Mouse (Mus musculus) embryo, embryonic 10.5 days (tissue): ENCODE results near the gene Hmgxb4.
"Not testable (repeated sequence)": the region's sequence is repeated elsewhere in the genome, so short reads cannot be mapped to it uniquely, and the experiment has no call there.

Experiments used
- DNase-seq: peaks from one replicate; pipeline ENCODE4 v3.0.0-alpha.2; 2015; ENCODE audit warnings: low spot score

Gene Hmgxb4

GRCm38 (mm10) chr8:74993081-74993474 is at the start of gene Hmgxb4:
Hmgxb4 (plus strand) TSS chr8:74993356.
- no peak for DNase-seq

GRCm38 (mm10) chr8:74949445-74949844 is 43.7 kb upstream of the Hmgxb4 start:
- DNase-seq: no peak

- DNase-seq: no peak
Measured at GRCm38 (mm10) chr8:74963983-74964382, 29.2 kb upstream of the Hmgxb4 start.

GRCm38 (mm10) chr8:74970286-74970685 is 22.9 kb upstream of the Hmgxb4 start:
- DNase-seq: not testable (repeated sequence)

GRCm38 (mm10) chr8:74971636-74972035 is 21.5 kb upstream of the Hmgxb4 start:
- DNase-seq: no peak

GRCm38 (mm10) chr8:74972322-74972883 is 20.8 kb upstream of the Hmgxb4 start:
- no peak for DNase-seq

- DNase-seq: no peak
Measured at GRCm38 (mm10) chr8:74973121-74973869, 19.9 kb upstream of the Hmgxb4 start.

- no peak for DNase-seq
Measured at GRCm38 (mm10) chr8:74973904-74974303, 19.3 kb upstream of the Hmgxb4 start.

GRCm38 (mm10) chr8:74977427-74977826 is 15.7 kb upstream of the Hmgxb4 start:
- peak; percentile 66 for DNase-seq

- DNase-seq: no peak
Measured at GRCm38 (mm10) chr8:74980060-74980710, 13.0 kb upstream of the Hmgxb4 start.

GRCm38 (mm10) chr8:74980711-74981062 is 12.5 kb upstream of the Hmgxb4 start:
- DNase-seq: peak; percentile 83

GRCm38 (mm10) chr8:74981809-74982208 is 11.3 kb upstream of the Hmgxb4 start:
- DNase-seq: no peak

GRCm38 (mm10) chr8:74987436-74987835 is 5.7 kb upstream of the Hmgxb4 start:
- no peak for DNase-seq

- no peak for DNase-seq
Measured at GRCm38 (mm10) chr8:74990021-74990420, 3.1 kb upstream of the Hmgxb4 start.

- peak; percentile 93 for DNase-seq
Measured at GRCm38 (mm10) chr8:74993475-74994451, 607 bp downstream of the Hmgxb4 start.

- DNase-seq: peak; percentile 55
Measured at GRCm38 (mm10) chr8:74994540-74994939, 1.4 kb downstream of the Hmgxb4 start.

- DNase-seq: no peak
Measured at GRCm38 (mm10) chr8:75000431-75000830, 7.3 kb downstream of the Hmgxb4 start.

GRCm38 (mm10) chr8:75008826-75009225 is 15.7 kb downstream of the Hmgxb4 start:
- no peak for DNase-seq

- no peak for DNase-seq
Measured at GRCm38 (mm10) chr8:75013557-75013956, 20.4 kb downstream of the Hmgxb4 start.

GRCm38 (mm10) chr8:75013964-75014363 is 20.8 kb downstream of the Hmgxb4 start:
- no peak for DNase-seq

GRCm38 (mm10) chr8:75015981-75016380 is 22.8 kb downstream of the Hmgxb4 start:
- no peak for DNase-seq

GRCm38 (mm10) chr8:75016422-75016821 is 23.3 kb downstream of the Hmgxb4 start:
- no peak for DNase-seq
